Mouse (Mus musculus) midbrain, embryonic 13.5 days (tissue): ENCODE measurements around the gene Gm49361. TPM values are rescaled to one million over a fixed set of nuclear protein-coding genes. Genes with fewer than 3 reads are reported as not detected.
"Not testable (repeated sequence)": the region's sequence is repeated elsewhere in the genome, so short reads cannot be mapped to it uniquely, and the experiment has no call there.

Source experiments
- ATAC-seq: fragments of 200-750 bp; cut with Nextera tagmentation; 2 replicates; pipeline ENCODE4 v1.8.0; 2017; ENCODE audit warnings: mild to moderate bottlenecking, moderate TSS enrichment, moderate library complexity
- H3K27ac ChIP-seq: fragments of 300-500 bp; sonication (generic); 2 replicates; pipeline ENCODE4 v1.5.1; 2015; ENCODE audit warnings: inconsistent platforms, mild to moderate bottlenecking, moderate library complexity
- H3K27me3 ChIP-seq: fragments of 300-500 bp; sonication (generic); 2 replicates; pipeline ENCODE4 v1.6.1; 2015; ENCODE audit warnings: mild to moderate bottlenecking, inconsistent platforms
- H3K36me3 ChIP-seq: fragments of 300-500 bp; sonication (generic); 2 replicates; pipeline ENCODE4 v1.6.1; 2015; ENCODE audit warnings: mild to moderate bottlenecking, inconsistent platforms
- H3K4me1 ChIP-seq: fragments of 300-500 bp; sonication (generic); replicated peaks from 2 replicates; pipeline ENCODE4 v1.6.1; 2015; ENCODE audit warnings: inconsistent platforms
- H3K4me2 ChIP-seq: fragments of 300-500 bp; sonication (generic); replicated peaks from 2 replicates; pipeline ENCODE4 v1.6.1; 2015; ENCODE audit warnings: moderate library complexity, mild to moderate bottlenecking, inconsistent platforms
- H3K4me3 ChIP-seq: fragments of 300-500 bp; sonication (generic); replicated peaks from 2 replicates; pipeline ENCODE4 v1.5.1; 2015; ENCODE audit warnings: mild to moderate bottlenecking, inconsistent platforms
- H3K9ac ChIP-seq: fragments of 300-500 bp; sonication (generic); replicated peaks from 2 replicates; pipeline ENCODE4 v1.6.1; 2015; ENCODE audit warnings: mild to moderate bottlenecking, inconsistent platforms
- H3K9me3 ChIP-seq: fragments of 300-500 bp; sonication (generic); 2 replicates; pipeline ENCODE4 v1.6.1; 2016; ENCODE audit warnings: mild to moderate bottlenecking, inconsistent platforms
- WGBS: fragments of 180-500 bp; shearing (Covaris S2); methylation state at CpG from one replicate; pipeline ENCODE4 v1.1.7; 2015; 5-methylcytosine and 5-hydroxymethylcytosine counted together
- polyA plus RNA-seq: library from polyadenylated mRNA; unstranded; fragments of >200 nt; fragmentation: Nextera tagmentation; extraction: Ambion mirVana; gene quantifications from 2 replicates; pipeline ENCODE4 v1.2.1, GENCODE M21; 2015

Gm49361 gene
- polyA plus RNA-seq, 1 experiment from 2014 or later: not detected

DNA sequence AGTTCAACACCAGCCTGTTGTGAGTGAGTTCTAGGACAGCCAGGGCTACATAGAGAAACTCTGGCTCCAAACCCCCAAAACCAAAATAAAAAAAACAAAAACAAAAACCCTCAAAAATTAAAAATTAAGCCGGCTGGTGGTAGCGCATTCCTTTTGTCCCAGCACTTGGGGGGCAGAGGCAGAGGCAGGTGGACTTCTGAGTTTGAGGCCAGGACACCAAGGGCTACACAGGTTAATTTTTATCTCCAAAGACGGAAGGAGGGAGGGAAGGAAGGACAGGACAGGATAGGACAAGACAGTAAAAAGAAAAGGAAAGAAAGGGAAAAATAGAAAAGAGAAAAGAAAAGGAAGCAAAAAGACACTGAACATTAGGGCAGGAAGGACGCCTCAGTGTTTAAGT, 63.2 kb downstream of the Gm49361 start:
- Histone ChIP-seq H3K9me3 (no peaks in the 10 kb centered on the region), H3K36me3 (no peaks in the 10 kb centered on the region), H3K4me1 (no peaks in the 10 kb centered on the region), H3K4me3 (no peak overlapping the region), H3K27ac (no peak overlapping the region), H3K9ac (no peak overlapping the region), H3K27me3 (no peaks in the 10 kb centered on the region), H3K4me2 (no peak overlapping the region)
- no peak for ATAC-seq
- WGBS: 90% methylated on average over 4 of the region's 4 CpGs

DNA sequence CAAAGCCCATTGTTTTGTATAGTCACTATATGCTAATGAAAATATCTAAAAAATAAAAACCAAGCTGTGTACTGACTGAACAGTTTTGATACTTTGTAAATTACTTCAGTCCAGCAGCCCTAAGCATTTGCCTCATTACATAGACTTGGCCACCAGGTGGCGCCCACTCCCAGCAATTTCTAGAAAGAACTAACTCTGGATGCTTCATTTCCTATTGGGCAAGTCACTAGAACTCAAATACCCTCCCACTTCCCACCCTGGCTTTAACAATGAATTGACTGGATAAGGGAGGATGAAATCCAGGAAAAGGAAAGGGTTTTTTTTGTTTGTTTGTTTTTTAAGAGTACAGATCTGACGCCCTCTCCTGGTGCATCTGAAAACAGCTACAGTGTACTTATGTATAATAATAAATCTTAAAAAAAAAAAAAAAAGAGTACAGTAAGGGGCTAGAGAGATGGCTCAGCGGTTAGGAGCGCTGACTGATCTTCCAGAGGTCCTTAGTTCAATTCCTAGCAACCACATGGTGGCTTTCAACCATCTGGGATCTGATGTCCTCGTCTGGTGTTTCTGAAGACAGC, 65.9 kb downstream of the Gm49361 start:
- ATAC-seq: peak; percentile 89
- H3K9ac ChIP-seq: no peak overlapping the region
- H3K4me3 ChIP-seq: no peak overlapping the region
- no peaks in the 10 kb centered on the region for H3K9me3 ChIP-seq
- no peak overlapping the region for H3K4me2 ChIP-seq
- H3K36me3 ChIP-seq: no peaks in the 10 kb centered on the region
- no peaks in the 10 kb centered on the region for H3K27me3 ChIP-seq
- 43% methylated on average over 5 of the region's 5 CpGs for WGBS
- no peaks in the 10 kb centered on the region for H3K4me1 ChIP-seq
- no peak overlapping the region for H3K27ac ChIP-seq

DNA sequence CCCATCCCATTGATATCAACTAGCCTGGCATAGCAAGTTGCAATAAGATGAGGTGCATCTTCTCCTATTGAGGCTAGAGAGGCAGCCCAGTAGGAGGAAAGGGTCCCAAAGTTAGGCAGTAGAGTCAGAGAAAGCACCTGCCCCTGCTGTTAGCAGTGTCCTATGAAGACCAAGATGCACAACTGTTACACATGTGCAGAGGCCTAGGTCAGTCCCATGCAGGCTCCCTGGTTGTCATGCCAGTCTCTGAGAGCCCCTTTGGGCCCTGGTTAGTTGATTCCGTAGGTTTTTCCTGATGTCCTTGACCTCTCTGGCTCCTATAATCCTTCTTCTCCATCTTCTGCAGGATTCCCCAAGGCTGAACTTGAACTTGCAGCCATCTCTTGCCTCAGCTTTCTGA, 66.4 kb downstream of the Gm49361 start:
- peak; percentile 55; the same call in 1 of the 2 replicates for ATAC-seq
- no peak overlapping the region for H3K9ac ChIP-seq

DNA sequence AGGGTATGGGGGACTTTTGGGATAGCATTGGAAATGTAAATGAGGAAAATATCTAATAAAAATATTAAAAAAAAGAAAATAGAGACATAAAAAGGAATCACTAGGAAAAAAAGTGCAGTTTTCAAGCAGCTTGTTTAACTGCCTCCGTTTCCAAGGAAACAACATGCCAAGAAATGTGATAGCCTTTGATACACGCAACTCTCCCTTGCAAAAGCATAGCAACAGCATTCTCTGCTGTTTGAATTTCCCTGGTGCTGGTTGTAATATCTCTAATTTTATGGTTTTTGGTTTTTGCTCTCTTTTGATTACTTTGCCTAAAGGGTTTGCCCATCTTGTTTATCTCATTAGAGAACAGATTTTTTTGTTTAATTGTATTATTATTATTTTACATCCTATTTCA, 70.4 kb downstream of the Gm49361 start:
- H3K27ac ChIP-seq: no peak overlapping the region
- H3K4me3 ChIP-seq: no peak overlapping the region
- no peaks in the 10 kb centered on the region for H3K9me3 ChIP-seq
- no peak for ATAC-seq
- WGBS: 58% methylated on average over 2 of the region's 2 CpGs
- H3K9ac ChIP-seq: no peak overlapping the region
- no peaks in the 10 kb centered on the region for H3K27me3 ChIP-seq
- no peak overlapping the region for H3K4me2 ChIP-seq
- no peaks in the 10 kb centered on the region for H3K36me3 ChIP-seq
- no peaks in the 10 kb centered on the region for H3K4me1 ChIP-seq

More for the DNA sequence above, 66.4 kb downstream of the Gm49361 start:
- H3K27ac ChIP-seq: no peak overlapping the region
- H3K27me3 ChIP-seq: no peaks in the 10 kb centered on the region
- H3K36me3 ChIP-seq: no peaks in the 10 kb centered on the region
- no peaks in the 10 kb centered on the region for H3K4me1 ChIP-seq
- H3K4me2 ChIP-seq: no peak overlapping the region
- no peaks in the 10 kb centered on the region for H3K9me3 ChIP-seq
- 27% methylated on average over 1 of the region's 1 CpGs for WGBS
- no peak overlapping the region for H3K4me3 ChIP-seq

- Histone ChIP-seq H3K36me3 (0 out of 2 replicates have a peak, but pooled peaks cover 2% of the 10 kb centered on the region), H3K4me1 (peaks cover 22% of the 10 kb centered on the region), H3K9ac (peak overlapping the region; percentile 87), H3K4me2 (peak overlapping the region; percentile 87), H3K27ac (peak overlapping the region; percentile 95), H3K27me3 (no peaks in the 10 kb centered on the region), H3K9me3 (no peaks in the 10 kb centered on the region), H3K4me3 (peak overlapping the region; percentile 85)
- ATAC-seq: no peak
- WGBS: 14% methylated on average over 10 of the region's 10 CpGs
These were observed 80.3 kb downstream of the Gm49361 start for GRCm38 (mm10) chr14:57665628-57665950.

DNA sequence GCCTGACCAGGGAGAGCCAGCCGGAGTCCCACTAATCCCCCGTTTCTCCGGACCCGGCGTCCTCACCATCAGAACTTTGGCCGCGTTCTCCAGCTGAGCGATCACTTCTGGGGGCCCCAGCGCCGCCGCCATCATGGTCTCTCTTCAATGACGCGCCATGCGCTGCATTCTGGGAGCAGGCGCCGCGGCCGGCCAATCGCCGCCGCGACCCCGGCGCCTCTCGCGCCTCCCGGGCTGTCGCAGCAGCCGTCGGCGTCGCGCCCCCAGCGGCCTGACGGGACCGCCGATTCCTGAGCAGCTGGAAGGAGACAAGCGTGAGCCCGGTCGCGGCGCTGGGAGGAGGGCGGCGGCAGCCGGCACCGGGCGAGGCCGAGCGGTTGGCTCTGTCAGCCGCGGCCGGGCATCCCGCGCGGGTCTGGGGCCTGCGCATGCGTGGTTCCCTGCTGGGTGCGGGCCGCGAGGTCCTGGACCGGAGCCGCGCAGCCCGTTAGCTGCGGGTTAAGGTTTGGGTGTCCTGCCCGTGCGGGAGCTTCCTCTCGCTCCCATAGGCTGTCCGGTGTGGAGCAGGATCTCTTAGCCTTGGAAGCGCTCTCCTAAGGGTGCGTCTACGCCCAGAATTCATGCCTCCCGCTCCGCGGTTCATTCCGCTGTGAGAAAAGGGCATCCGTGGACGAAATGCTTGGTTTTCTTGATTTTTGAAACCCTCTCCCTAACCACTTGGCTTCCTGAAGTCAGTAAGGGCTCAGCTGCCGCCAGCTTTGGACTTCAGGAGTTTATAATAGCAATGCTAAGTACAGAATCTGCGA, 80.9 kb downstream of the Gm49361 start, which contains the start of gene Xpo4:
TSS of gene Xpo4 (minus strand) at position 609 of the 806 bp plus-strand sequence.
- peak within 1 kb of the TSS; percentile 95 for H3K27ac ChIP-seq
- 0 out of 2 replicates have a peak, but pooled peaks cover 2% of the 10 kb centered on the region for H3K36me3 ChIP-seq
- under 1% methylated on average over 80 of the region's 80 CpGs for WGBS
- peak within 1 kb of the TSS; percentile 87 for H3K4me2 ChIP-seq
- no peaks in the 10 kb centered on the region for H3K9me3 ChIP-seq
- H3K4me3 ChIP-seq: peak within 1 kb of the TSS; percentile 85
- peak; percentile 96 for ATAC-seq
- peak within 1 kb of the TSS; percentile 87 for H3K9ac ChIP-seq
- peaks cover 22% of the 10 kb centered on the region for H3K4me1 ChIP-seq
- H3K27me3 ChIP-seq: no peaks in the 10 kb centered on the region

DNA sequence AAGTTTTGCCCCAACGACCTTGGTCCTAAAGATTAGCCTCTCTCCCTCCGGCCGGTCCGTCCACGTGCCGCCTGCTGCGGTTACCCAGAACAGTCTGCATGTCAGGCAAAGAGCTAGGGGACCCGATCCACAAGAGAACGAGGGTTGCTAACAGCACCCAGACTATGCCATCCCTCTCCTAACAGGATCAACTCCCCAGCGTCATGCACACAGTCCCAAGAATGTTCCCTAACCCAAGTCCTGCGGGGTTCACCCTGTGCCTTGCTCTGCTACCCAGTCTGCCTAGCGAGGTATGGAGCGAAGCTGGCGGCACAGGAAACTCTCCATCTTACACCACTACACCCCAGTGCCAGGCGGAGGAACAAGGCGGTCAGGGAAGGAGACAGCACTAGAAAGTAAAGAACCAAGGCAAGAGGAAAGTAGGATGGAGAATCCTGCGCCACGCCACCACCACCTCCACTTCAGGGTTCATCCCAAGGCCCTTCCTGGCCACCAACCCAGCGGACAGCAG, 81.5 kb downstream of the Gm49361 start:
- Histone ChIP-seq H3K9me3 (no peaks in the 10 kb centered on the region), H3K4me2 (peak overlapping the region; percentile 87), H3K9ac (peak overlapping the region; percentile 87), H3K27ac (peak overlapping the region; percentile 95), H3K4me1 (peaks cover 22% of the 10 kb centered on the region), H3K36me3 (0 out of 2 replicates have a peak, but pooled peaks cover 2% of the 10 kb centered on the region), H3K27me3 (no peaks in the 10 kb centered on the region), H3K4me3 (peak overlapping the region; percentile 85)
- peak; percentile 65; the same call in 1 of the 2 replicates for ATAC-seq
- WGBS: under 1% methylated on average over 19 of the region's 19 CpGs

DNA sequence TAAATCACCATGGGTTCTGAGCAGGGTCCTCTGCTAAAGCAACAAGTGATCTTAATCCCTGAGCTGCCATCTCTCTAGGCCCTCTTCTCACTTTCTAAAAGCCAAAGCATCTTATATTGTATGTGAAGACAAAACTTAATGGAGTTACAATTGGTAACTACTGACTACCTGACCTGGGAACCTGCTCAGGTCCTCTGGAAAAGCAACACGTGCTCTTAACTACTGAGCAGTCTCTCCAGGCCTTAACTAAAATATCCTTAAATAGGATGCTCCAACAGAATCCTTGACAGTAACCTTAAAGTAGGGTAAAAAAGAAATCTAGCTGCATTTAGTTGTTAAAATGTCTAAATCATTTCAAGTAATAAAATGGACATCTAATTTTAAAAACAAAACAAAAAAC, 82.3 kb downstream of the Gm49361 start:
- Histone ChIP-seq H3K27ac (no peak overlapping the region), H3K27me3 (no peaks in the 10 kb centered on the region), H3K4me1 (peaks cover 22% of the 10 kb centered on the region), H3K9me3 (no peaks in the 10 kb centered on the region), H3K9ac (no peak overlapping the region), H3K4me2 (peak overlapping the region; percentile 87), H3K36me3 (0 out of 2 replicates have a peak, but pooled peaks cover 2% of the 10 kb centered on the region), H3K4me3 (peak overlapping the region; percentile 85)
- 45% methylated on average over 1 of the region's 1 CpGs for whole genome bisulfite sequencing
- no peak for ATAC-seq

DNA sequence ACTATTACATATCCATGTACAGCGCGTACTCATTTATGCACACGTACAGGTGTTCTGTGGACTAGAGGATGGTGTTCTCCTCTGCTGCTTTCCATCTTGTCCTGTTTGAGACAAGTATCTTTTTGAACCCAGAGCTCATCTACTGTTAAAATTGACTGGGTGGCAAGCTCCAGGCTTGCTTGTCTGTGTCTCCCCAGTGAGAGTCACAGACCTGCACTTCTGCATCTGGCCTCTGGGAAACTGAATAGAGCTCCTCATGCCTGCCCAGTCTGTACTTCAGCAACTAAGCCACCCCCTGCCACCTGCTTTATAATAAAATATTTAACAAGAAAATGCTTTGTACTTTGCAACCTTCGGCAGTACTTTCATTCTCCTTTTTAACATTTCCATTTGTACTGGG, 87.6 kb downstream of the Gm49361 start:
- no peak overlapping the region for H3K9ac ChIP-seq
- H3K4me1 ChIP-seq: no peaks in the 10 kb centered on the region
- no peaks in the 10 kb centered on the region for H3K9me3 ChIP-seq
- no peak for ATAC-seq
- 0 out of 2 replicates have a peak, but pooled peaks cover 2% of the 10 kb centered on the region for H3K36me3 ChIP-seq
- H3K4me2 ChIP-seq: no peak overlapping the region
- no peaks in the 10 kb centered on the region for H3K27me3 ChIP-seq
- H3K27ac ChIP-seq: no peak overlapping the region
- 94% methylated on average over 4 of the region's 4 CpGs for WGBS
- no peak overlapping the region for H3K4me3 ChIP-seq

GRCm38 (mm10) chr14:57657500-57657899, 88.4 kb downstream of the Gm49361 start:
- Histone ChIP-seq H3K4me3 (no peak overlapping the region), H3K4me2 (no peak overlapping the region), H3K9me3 (no peaks in the 10 kb centered on the region), H3K36me3 (0 out of 2 replicates have a peak, but pooled peaks cover 2% of the 10 kb centered on the region), H3K27ac (no peak overlapping the region), H3K9ac (no peak overlapping the region), H3K4me1 (no peaks in the 10 kb centered on the region), H3K27me3 (no peaks in the 10 kb centered on the region)
- no peak for ATAC-seq
- WGBS: 92% methylated on average over 2 of the region's 2 CpGs

- WGBS: 99% methylated on average over 3 of the region's 3 CpGs
- ATAC-seq, H3K9ac ChIP-seq: not testable (repeated sequence)
These were observed 89.4 kb downstream of the Gm49361 start for GRCm38 (mm10) chr14:57656519-57656918.

GRCm38 (mm10) chr14:57649501-57649900, 96.4 kb downstream of the Gm49361 start:
- no peaks in the 10 kb centered on the region for H3K4me1 ChIP-seq
- no peak overlapping the region for H3K27ac ChIP-seq
- H3K4me3 ChIP-seq: no peak overlapping the region
- no peaks in the 10 kb centered on the region for H3K9me3 ChIP-seq
- H3K27me3 ChIP-seq: no peaks in the 10 kb centered on the region
- no peak overlapping the region for H3K4me2 ChIP-seq
- H3K9ac ChIP-seq: no peak overlapping the region
- no peak for ATAC-seq
- H3K36me3 ChIP-seq: no peaks in the 10 kb centered on the region

More at GRCm38 (mm10) chr14:57656519-57656918, 89.4 kb downstream of the Gm49361 start:
- H3K4me2 ChIP-seq, H3K4me3 ChIP-seq, H3K36me3 ChIP-seq, H3K27me3 ChIP-seq, H3K27ac ChIP-seq, H3K9me3 ChIP-seq, H3K4me1 ChIP-seq: not testable (repeated sequence)
